Mouse (Mus musculus) heart, postnatal 0 days (tissue): Measurements from ENCODE around the gene Iqcf5.

Experiments
- CTCF ChIP-seq: IDR thresholded peaks from 2 replicates; pipeline ENCODE4 v1.5.1; 2016; ENCODE audit warnings: antibody characterized with exemption, control low read depth, low read depth
- EP300 ChIP-seq: IDR thresholded peaks from 2 replicates; pipeline ENCODE4 v1.6.1; 2016; ENCODE audit warnings: antibody characterized with exemption, low read depth

GRCm38 (mm10) chr9:106519433-106519832 lies 5.1 kb downstream of the Iqcf5 start:
- TF ChIP-seq CTCF = no peak
- TF ChIP-seq EP300 = no peak
